Mouse (Mus musculus): Measurements from ENCODE around the gene Mnt. TPM values are rescaled to one million over a fixed set of nuclear protein-coding genes. Genes with fewer than 3 reads are reported as not detected.
"Not testable (repeated sequence)": the region's sequence is repeated elsewhere in the genome, so short reads cannot be mapped to it uniquely, and the experiment has no call there.

Gene Mnt
- polyA plus RNA-seq (2016; fragmentation: Nextera tagmentation; extraction: Ambion mirVana) = 7.2 and 8.1 TPM in 2 replicates

DNA sequence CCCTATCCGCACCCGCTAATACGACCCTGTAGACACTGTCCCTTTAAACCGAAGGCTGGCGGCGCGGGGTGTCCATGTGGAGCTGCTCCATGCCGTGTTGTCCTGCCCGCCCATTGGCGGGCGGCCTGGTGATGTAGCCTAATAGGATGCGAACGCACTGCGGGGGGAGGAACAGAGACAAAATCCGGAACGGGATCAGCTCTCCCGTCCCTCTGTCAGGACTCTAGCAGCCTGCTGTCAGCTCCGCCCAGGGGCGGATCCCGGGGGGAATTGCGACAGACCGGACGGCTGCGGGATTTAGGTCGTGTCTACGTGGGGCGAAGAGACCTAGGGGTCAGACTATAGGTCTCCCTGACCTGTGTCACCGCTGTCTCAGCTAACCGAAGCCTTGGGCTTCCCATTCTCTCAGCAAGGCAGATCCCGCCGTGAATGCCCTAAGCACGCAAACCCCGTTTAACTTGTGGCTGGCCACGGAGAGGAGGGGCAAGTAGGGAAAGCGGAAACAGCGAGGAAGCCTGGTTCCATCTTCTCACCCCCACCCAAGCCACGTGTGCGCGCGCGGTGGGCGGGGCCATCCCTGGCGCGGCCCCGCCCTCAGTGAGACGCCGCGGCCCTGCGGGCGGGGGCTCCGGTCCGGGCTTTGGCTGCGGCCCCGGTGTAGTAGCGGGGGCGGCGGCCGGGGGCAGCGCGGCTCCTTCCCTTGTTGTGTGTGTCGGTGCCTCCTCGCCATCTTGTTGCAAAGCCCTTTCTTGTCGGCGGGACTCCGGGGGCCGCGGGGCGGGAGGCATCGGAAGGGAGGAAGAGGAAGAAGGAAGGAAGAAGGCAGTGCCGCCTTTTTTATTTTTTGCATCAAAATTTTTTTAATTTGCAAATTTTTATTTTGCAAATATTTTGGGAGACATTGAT lies at the start of gene Mnt:
Mnt (plus strand) TSS at position 665 of the 906 bp plus-strand sequence.
- Histone ChIP-seq H3K4me1 (peaks cover 47% of the 10 kb centered on the region), H3K4me3 (replicated peaks) (peak within 1 kb of the TSS; percentile 83), H3K27ac (peak within 1 kb of the TSS; percentile 90), H3K27me3 (no peaks in the 10 kb centered on the region), H3K4me2 (peak within 1 kb of the TSS; percentile 85), H3K36me3 (replicated peaks) (no peaks in the 10 kb centered on the region), H3K9ac (peak within 1 kb of the TSS; percentile 83), H3K9me3 (no peaks in the 10 kb centered on the region)
- peak; percentile 92 for ATAC-seq (ENCODE audit: low FRiP score)
- under 1% methylated on average over 70 of the region's 70 CpGs for WGBS

DNA sequence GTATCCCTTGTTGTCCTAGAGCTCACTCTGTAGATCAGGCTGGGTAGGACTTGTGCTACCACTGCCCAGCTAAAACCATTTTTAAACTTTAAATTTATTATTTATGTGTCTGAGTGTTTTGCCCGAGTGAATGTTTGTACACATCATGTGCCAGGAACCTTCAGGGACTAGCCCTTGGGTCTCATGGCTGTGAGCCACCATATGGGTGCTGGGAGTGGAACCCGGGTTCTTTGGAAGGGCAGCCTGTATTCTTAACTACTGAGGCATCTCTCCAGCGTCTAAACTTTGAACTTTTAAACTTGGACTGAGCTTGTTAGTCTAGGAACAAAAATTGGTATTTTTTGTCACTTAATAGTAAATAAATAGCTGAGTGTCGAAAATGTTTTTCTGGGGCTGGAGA lies 37.8 kb upstream of the Mnt start:
- no peak for ATAC-seq (ENCODE audit: low FRiP score)
- Histone ChIP-seq H3K4me2 (no peak overlapping the region), H3K36me3 (replicated peaks) (peaks cover 73% of the 10 kb centered on the region), H3K4me1 (no peaks in the 10 kb centered on the region), H3K9me3 (no peaks in the 10 kb centered on the region), H3K9ac (no peak overlapping the region), H3K4me3 (replicated peaks) (no peak overlapping the region), H3K27me3 (no peaks in the 10 kb centered on the region), H3K27ac (no peak overlapping the region)
- 98% methylated on average over 4 of the region's 4 CpGs for WGBS

DNA sequence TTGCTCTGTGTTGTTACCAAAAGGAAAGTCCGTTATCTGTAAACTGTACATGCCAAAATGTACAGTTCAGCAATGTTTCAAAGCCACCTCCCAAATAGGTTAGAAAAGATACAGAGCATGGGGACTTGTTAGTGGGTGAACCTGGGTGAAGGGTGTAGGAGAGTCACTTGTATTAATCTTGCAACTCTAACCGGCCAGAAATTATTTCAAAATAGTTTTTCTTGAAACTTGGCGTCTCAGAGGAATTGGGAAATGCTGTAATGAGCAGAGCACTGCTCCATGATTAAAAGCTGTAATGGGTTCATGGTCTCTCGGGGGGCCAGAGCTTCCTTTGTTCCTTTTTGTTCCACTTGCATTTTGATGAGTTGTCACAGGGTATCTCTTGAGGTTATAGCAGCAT lies 30.1 kb upstream of the Mnt start:
- no peaks in the 10 kb centered on the region for H3K27me3 ChIP-seq
- no peak overlapping the region for H3K27ac ChIP-seq
- 81% methylated on average over 4 of the region's 4 CpGs for WGBS
- no peaks in the 10 kb centered on the region for H3K4me1 ChIP-seq
- H3K9me3 ChIP-seq = no peaks in the 10 kb centered on the region
- peaks cover 60% of the 10 kb centered on the region for H3K36me3 ChIP-seq (replicated peaks)
- H3K9ac ChIP-seq = no peak overlapping the region
- no peak for ATAC-seq (ENCODE audit: low FRiP score)
- no peak overlapping the region for H3K4me2 ChIP-seq
- H3K4me3 ChIP-seq (replicated peaks) = no peak overlapping the region

DNA sequence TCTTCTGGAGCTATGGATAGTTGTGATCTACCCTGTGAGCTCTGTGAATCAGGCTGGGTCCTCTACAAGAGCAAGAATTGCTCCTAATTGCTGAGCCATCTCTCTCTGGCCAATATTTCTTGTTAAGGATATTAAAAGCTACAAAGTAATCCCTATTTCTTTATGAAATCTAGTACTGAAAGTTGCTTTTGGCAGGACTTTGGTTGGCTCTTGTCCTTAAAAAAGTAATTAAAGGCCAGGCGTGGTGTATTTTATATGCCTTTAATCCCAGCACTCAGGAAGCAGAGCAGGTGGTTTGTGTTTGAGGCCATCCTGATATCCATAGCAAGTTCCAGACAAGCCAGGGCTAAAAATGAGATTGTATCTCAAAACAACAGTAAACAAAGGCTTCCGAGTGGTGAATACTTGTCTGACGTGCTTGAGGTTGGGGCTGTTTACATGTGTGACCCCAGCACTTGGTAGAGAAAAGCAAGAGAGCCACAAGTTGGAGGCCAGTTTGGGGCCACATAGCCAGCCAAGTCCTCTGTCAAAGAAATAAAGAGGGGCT lies 26.6 kb upstream of the Mnt start:
- Histone ChIP-seq H3K27me3 (no peaks in the 10 kb centered on the region), H3K4me2 (no peak overlapping the region), H3K27ac (no peak overlapping the region), H3K4me3 (replicated peaks) (no peak overlapping the region), H3K4me1 (no peaks in the 10 kb centered on the region), H3K36me3 (replicated peaks) (peaks cover 54% of the 10 kb centered on the region), H3K9me3 (no peaks in the 10 kb centered on the region), H3K9ac (no peak overlapping the region)
- ATAC-seq (ENCODE audit: low FRiP score) = no peak
- 91% methylated on average over 3 of the region's 3 CpGs for WGBS

GRCm38 (mm10) chr11:74807246-74807882 lies 23.4 kb upstream of the Mnt start:
- Histone ChIP-seq H3K27me3 (no peaks in the 10 kb centered on the region), H3K9ac (no peak overlapping the region), H3K4me1 (no peaks in the 10 kb centered on the region), H3K9me3 (no peaks in the 10 kb centered on the region), H3K4me2 (no peak overlapping the region), H3K27ac (peak overlapping the region; percentile 46), H3K4me3 (replicated peaks) (no peak overlapping the region), H3K36me3 (replicated peaks) (peaks cover 48% of the 10 kb centered on the region)
- ATAC-seq (ENCODE audit: low FRiP score) = no peak
- WGBS = 91% methylated on average over 6 of the region's 6 CpGs

DNA sequence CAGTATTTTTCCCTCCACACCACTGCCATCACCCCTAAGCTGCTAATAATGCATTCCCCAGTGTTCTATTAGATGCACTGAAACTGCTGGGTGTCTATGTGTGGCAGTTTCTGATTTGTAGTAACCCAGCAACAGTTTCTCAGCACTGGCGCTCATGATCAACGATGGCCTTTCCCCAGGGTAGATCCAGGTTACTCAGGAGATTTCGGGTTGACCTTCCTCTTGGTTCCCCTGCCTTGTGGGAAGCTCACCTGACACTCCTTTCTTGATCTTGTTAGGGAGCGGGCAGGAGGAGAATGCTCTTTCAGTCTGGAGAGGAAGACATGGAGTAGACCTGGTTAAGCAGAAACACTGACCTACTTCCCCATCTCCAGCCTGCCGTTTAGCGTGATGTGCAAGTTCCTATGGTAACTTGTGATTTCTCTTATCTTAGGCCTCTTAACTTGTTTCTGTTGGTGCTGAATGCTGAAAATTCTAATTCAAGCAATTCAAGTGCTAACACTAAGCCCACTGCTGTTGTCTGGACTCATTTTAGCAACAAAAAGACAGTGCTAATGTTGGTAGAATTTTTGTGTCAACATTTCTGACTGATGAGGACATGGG lies 22.4 kb upstream of the Mnt start:
- Histone ChIP-seq H3K4me3 (replicated peaks) (no peak overlapping the region), H3K9ac (no peak overlapping the region), H3K27me3 (no peaks in the 10 kb centered on the region), H3K27ac (no peak overlapping the region), H3K4me1 (no peaks in the 10 kb centered on the region), H3K9me3 (no peaks in the 10 kb centered on the region), H3K4me2 (no peak overlapping the region), H3K36me3 (replicated peaks) (peaks cover 49% of the 10 kb centered on the region)
- no peak for ATAC-seq (ENCODE audit: low FRiP score)
- 96% methylated on average over 6 of the region's 6 CpGs for WGBS

DNA sequence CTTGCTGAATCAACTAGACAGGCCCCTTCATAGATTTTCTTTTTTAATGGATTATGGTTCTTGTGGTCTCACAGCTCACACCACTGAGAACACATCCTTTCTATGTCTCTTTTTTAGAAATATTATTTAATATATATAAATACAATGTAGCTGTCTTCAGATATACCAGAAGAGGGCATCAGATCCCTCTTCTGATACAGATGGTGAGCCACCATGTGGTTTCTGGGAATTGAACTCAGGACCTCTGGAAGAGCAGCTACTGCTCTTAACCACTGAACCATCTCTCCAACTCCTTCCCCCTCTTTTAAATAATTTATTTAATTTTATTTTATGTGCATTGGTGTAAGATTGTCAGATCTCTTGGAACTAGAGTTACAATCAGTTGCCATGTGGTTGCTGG lies 20.6 kb upstream of the Mnt start:
- H3K4me3 ChIP-seq (replicated peaks) = no peak overlapping the region
- H3K9me3 ChIP-seq = no peaks in the 10 kb centered on the region
- H3K9ac ChIP-seq = no peak overlapping the region
- no peaks in the 10 kb centered on the region for H3K27me3 ChIP-seq
- H3K4me1 ChIP-seq = no peaks in the 10 kb centered on the region
- no peak overlapping the region for H3K4me2 ChIP-seq
- H3K36me3 ChIP-seq (replicated peaks) = peaks cover 39% of the 10 kb centered on the region
- no peak overlapping the region for H3K27ac ChIP-seq
- ATAC-seq (ENCODE audit: low FRiP score) = no peak

GRCm38 (mm10) chr11:74811027-74811426 lies 19.7 kb upstream of the Mnt start:
- H3K27ac ChIP-seq; H3K4me3 ChIP-seq (replicated peaks): not testable (repeated sequence)
- H3K36me3 ChIP-seq (replicated peaks) = peaks cover 32% of the 10 kb centered on the region

DNA sequence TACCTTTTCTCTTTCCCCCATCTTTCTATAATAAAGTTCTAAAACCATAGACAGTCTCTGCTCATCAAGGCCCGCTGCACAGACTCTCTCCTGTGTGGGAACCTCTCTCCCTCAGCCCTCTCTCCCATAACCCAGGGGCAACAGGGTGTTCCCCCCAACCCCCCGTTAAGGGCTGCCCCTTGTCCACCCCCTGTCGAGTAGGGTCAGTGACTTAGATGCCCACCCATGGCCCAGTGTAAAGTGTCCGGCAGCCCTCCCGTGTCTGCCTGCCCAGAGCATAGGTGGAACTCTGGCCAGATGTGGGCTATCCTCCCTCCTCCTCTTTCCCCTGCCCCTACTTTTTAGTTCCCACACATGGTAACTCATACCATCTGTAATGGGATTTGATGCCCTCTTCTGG lies 19.2 kb upstream of the Mnt start:
- WGBS = 96% methylated on average over 5 of the region's 5 CpGs
- Histone ChIP-seq H3K9ac (no peak overlapping the region), H3K27ac (no peak overlapping the region), H3K27me3 (no peaks in the 10 kb centered on the region), H3K4me3 (replicated peaks) (no peak overlapping the region), H3K9me3 (no peaks in the 10 kb centered on the region), H3K4me1 (no peaks in the 10 kb centered on the region), H3K36me3 (replicated peaks) (peaks cover 30% of the 10 kb centered on the region), H3K4me2 (no peak overlapping the region)
- ATAC-seq (ENCODE audit: low FRiP score) = no peak

More at GRCm38 (mm10) chr11:74811027-74811426, 19.7 kb upstream of the Mnt start:
- H3K27me3 ChIP-seq; ATAC-seq (ENCODE audit: low FRiP score); H3K9me3 ChIP-seq; H3K4me1 ChIP-seq; H3K4me2 ChIP-seq; H3K9ac ChIP-seq: not testable (repeated sequence)
- 87% methylated on average over 3 of the region's 3 CpGs for WGBS

GRCm38 (mm10) chr11:74815795-74816194 lies 14.9 kb upstream of the Mnt start:
- peaks cover 34% of the 10 kb centered on the region for H3K36me3 ChIP-seq (replicated peaks)

DNA sequence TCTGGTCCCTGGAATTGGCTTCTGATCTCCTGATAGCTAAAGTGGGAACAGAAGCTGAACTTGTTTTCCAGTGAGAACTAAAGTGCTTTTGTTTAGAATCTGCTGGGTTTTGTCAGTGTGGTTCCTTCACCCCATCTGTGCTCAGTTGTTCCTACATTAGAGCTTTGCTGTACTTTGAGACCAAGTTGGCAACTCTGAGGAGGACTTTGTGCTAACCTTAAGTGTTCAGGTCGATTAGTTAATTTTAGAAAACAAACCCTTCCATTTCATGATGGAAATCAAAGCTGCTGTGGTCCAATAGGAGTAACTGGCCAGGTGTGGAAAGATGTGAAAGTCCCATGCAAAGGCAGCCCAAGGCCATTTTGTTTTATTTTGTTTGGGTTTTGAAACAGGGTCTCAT lies 9.8 kb upstream of the Mnt start:
- Histone ChIP-seq H3K4me1 (no peaks in the 10 kb centered on the region), H3K4me2 (no peak overlapping the region), H3K36me3 (replicated peaks) (peaks cover 28% of the 10 kb centered on the region), H3K27me3 (no peaks in the 10 kb centered on the region), H3K9ac (no peak overlapping the region), H3K4me3 (replicated peaks) (no peak overlapping the region), H3K9me3 (no peaks in the 10 kb centered on the region), H3K27ac (no peak overlapping the region)
- WGBS = 74% methylated on average over 1 of the region's 1 CpGs
- ATAC-seq (ENCODE audit: low FRiP score) = no peak

More at GRCm38 (mm10) chr11:74815795-74816194, 14.9 kb upstream of the Mnt start:
- Histone ChIP-seq H3K4me3 (replicated peaks) (no peak overlapping the region), H3K27ac (no peak overlapping the region), H3K4me1 (no peaks in the 10 kb centered on the region), H3K4me2 (no peak overlapping the region), H3K9me3 (no peaks in the 10 kb centered on the region), H3K27me3 (no peaks in the 10 kb centered on the region), H3K9ac (no peak overlapping the region)
- no peak for ATAC-seq (ENCODE audit: low FRiP score)

DNA sequence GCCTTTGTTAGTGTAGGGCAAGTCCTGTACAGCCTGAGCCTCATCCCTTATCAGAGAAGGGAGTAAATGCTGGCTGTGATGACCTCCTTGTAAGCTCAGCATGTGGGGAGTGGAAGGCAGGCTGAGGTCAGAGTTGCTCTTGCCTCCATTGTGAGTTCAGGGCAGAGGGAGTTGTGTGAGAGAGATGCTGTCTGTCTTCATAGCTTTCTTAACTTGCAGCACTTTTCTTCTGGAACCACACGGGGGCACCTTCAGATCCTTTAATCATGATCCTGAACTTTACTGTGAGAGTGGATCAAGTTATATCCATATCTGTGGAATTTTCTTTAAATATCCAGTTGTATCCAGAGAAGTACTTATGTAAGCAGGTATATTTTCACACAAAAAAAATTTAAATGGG lies 9.3 kb upstream of the Mnt start:
- no peak for ATAC-seq (ENCODE audit: low FRiP score)
- H3K9me3 ChIP-seq = no peaks in the 10 kb centered on the region
- H3K27ac ChIP-seq = no peak overlapping the region
- H3K27me3 ChIP-seq = no peaks in the 10 kb centered on the region
- H3K36me3 ChIP-seq (replicated peaks) = peaks cover 24% of the 10 kb centered on the region
- WGBS = 35% methylated on average over 1 of the region's 1 CpGs
- H3K4me1 ChIP-seq = no peaks in the 10 kb centered on the region
- H3K4me2 ChIP-seq = no peak overlapping the region
- no peak overlapping the region for H3K4me3 ChIP-seq (replicated peaks)
- H3K9ac ChIP-seq = no peak overlapping the region
